Mouse (Mus musculus) liver, embryonic 15.5 days (tissue): ENCODE measurements around the gene Podxl2. TPM values are rescaled to one million over a fixed set of nuclear protein-coding genes. Genes with fewer than 3 reads are reported as not detected.

Experiments used
- ATAC-seq: fragments of 200-750 bp; cut with Nextera tagmentation; 2 replicates; pipeline ENCODE4 v1.8.0; 2017; ENCODE audit warnings: moderate number of reproducible peaks, mild to moderate bottlenecking, moderate library complexity; ENCODE audit not compliant: insufficient read depth
- H3K27ac ChIP-seq: fragments of 300-500 bp; sonication (generic); replicated peaks from 2 replicates; pipeline ENCODE4 v1.5.1; 2015; ENCODE audit warnings: mild to moderate bottlenecking, inconsistent platforms
- H3K27me3 ChIP-seq: fragments of 300-500 bp; sonication (generic); 2 replicates; pipeline ENCODE4 v1.6.1; 2015; ENCODE audit warnings: mild to moderate bottlenecking, inconsistent platforms
- H3K36me3 ChIP-seq: fragments of 300-500 bp; sonication (generic); replicated peaks from 2 replicates; pipeline ENCODE4 v1.6.1; 2015; ENCODE audit warnings: moderate library complexity, mild to moderate bottlenecking, inconsistent platforms
- H3K4me1 ChIP-seq: fragments of 300-500 bp; sonication (generic); replicated peaks from 2 replicates; pipeline ENCODE4 v1.6.1; 2015; ENCODE audit warnings: inconsistent platforms
- H3K4me2 ChIP-seq: fragments of 300-500 bp; sonication (generic); 2 replicates; pipeline ENCODE4 v1.6.1; 2015; ENCODE audit warnings: moderate library complexity, mild to moderate bottlenecking, inconsistent platforms
- H3K4me3 ChIP-seq: fragments of 300-500 bp; sonication (generic); replicated peaks from 2 replicates; pipeline ENCODE4 v1.5.1; 2015; ENCODE audit warnings: mild to moderate bottlenecking, inconsistent platforms
- H3K9ac ChIP-seq: fragments of 300-500 bp; sonication (generic); 2 replicates; pipeline ENCODE4 v1.6.1; 2015; ENCODE audit warnings: moderate library complexity, mild to moderate bottlenecking, inconsistent platforms
- H3K9me3 ChIP-seq: fragments of 300-500 bp; sonication (generic); replicated peaks from 2 replicates; pipeline ENCODE4 v1.6.1; 2016; ENCODE audit warnings: inconsistent platforms
- WGBS: fragments of 180-500 bp; shearing (Covaris S2); methylation state at CpG from one replicate; pipeline ENCODE4 v1.1.7; 2015; ENCODE audit warnings: mixed read lengths; ENCODE audit not compliant: insufficient replicate concordance; 5-methylcytosine and 5-hydroxymethylcytosine counted together
- polyA plus RNA-seq: library from polyadenylated mRNA; unstranded; fragments of >200 nt; fragmentation: Nextera tagmentation; extraction: Ambion mirVana; gene quantifications from 2 replicates; pipeline ENCODE4 v1.2.1, GENCODE M21; 2015

Podxl2 gene
- polyA plus RNA-seq, 1 experiment from 2014 or later = 1.7 TPM

GRCm38 (mm10) chr6:88811880-88812400, 62.9 kb downstream of the Podxl2 start:
- no peak overlapping the region for H3K4me3 ChIP-seq
- H3K27me3 ChIP-seq = no peaks in the 10 kb centered on the region
- no peak overlapping the region for H3K9ac ChIP-seq
- ATAC-seq = no peak
- H3K4me1 ChIP-seq = peaks cover 30% of the 10 kb centered on the region
- H3K27ac ChIP-seq = peak overlapping the region; percentile 43
- H3K4me2 ChIP-seq = no peak overlapping the region
- no peaks in the 10 kb centered on the region for H3K9me3 ChIP-seq
- WGBS = 40% methylated on average over 7 of the region's 7 CpGs
- H3K36me3 ChIP-seq = peaks cover 90% of the 10 kb centered on the region

GRCm38 (mm10) chr6:88811396-88811795, 63.4 kb downstream of the Podxl2 start:
- H3K27ac ChIP-seq = no peak overlapping the region

GRCm38 (mm10) chr6:88810291-88810690, 64.6 kb downstream of the Podxl2 start:
- H3K36me3 ChIP-seq = peaks cover 82% of the 10 kb centered on the region

More at GRCm38 (mm10) chr6:88811396-88811795, 63.4 kb downstream of the Podxl2 start:
- ATAC-seq = no peak
- Histone ChIP-seq H3K36me3 (peaks cover 89% of the 10 kb centered on the region), H3K27me3 (no peaks in the 10 kb centered on the region), H3K4me2 (no peak overlapping the region), H3K4me3 (no peak overlapping the region), H3K4me1 (peaks cover 30% of the 10 kb centered on the region), H3K9me3 (no peaks in the 10 kb centered on the region), H3K9ac (no peak overlapping the region)
- WGBS = 15% methylated on average over 7 of the region's 7 CpGs

GRCm38 (mm10) chr6:88809091-88810037, 65.5 kb downstream of the Podxl2 start:
- ATAC-seq = no peak
- H3K9ac ChIP-seq = no peak overlapping the region
- H3K4me2 ChIP-seq = no peak overlapping the region
- peaks cover 78% of the 10 kb centered on the region for H3K36me3 ChIP-seq
- H3K4me1 ChIP-seq = peaks cover 38% of the 10 kb centered on the region
- H3K4me3 ChIP-seq = no peak overlapping the region
- H3K27ac ChIP-seq = no peak overlapping the region
- 73% methylated on average over 23 of the region's 23 CpGs for WGBS
- H3K27me3 ChIP-seq = no peaks in the 10 kb centered on the region
- no peaks in the 10 kb centered on the region for H3K9me3 ChIP-seq

More at GRCm38 (mm10) chr6:88810291-88810690, 64.6 kb downstream of the Podxl2 start:
- WGBS = 65% methylated on average over 3 of the region's 3 CpGs
- Histone ChIP-seq H3K9me3 (no peaks in the 10 kb centered on the region), H3K4me1 (peaks cover 34% of the 10 kb centered on the region), H3K27ac (no peak overlapping the region), H3K4me2 (no peak overlapping the region), H3K27me3 (no peaks in the 10 kb centered on the region), H3K4me3 (no peak overlapping the region), H3K9ac (no peak overlapping the region)
- no peak for ATAC-seq

- Histone ChIP-seq H3K27me3 (no peaks in the 10 kb centered on the region), H3K27ac (no peak overlapping the region), H3K9me3 (no peaks in the 10 kb centered on the region), H3K4me1 (peaks cover 56% of the 10 kb centered on the region), H3K4me2 (no peak overlapping the region), H3K36me3 (peaks cover 52% of the 10 kb centered on the region), H3K9ac (no peak overlapping the region), H3K4me3 (no peak overlapping the region)
- 80% methylated on average over 17 of the region's 17 CpGs for WGBS
- ATAC-seq = no peak
Observed at GRCm38 (mm10) chr6:88804966-88805577, 69.8 kb downstream of the Podxl2 start.

- 26% methylated on average over 4 of the region's 4 CpGs for WGBS
- no peak overlapping the region for H3K4me3 ChIP-seq
- no peaks in the 10 kb centered on the region for H3K9me3 ChIP-seq
- H3K27ac ChIP-seq = peak overlapping the region; percentile 84
- H3K4me2 ChIP-seq = peak overlapping the region; percentile 51
- ATAC-seq = peak; percentile 80
- peaks cover 55% of the 10 kb centered on the region for H3K4me1 ChIP-seq
- H3K9ac ChIP-seq = no peak overlapping the region
- peaks cover 52% of the 10 kb centered on the region for H3K36me3 ChIP-seq
- H3K27me3 ChIP-seq = no peaks in the 10 kb centered on the region
Observed at GRCm38 (mm10) chr6:88803957-88804695, 70.7 kb downstream of the Podxl2 start.

- peaks cover 53% of the 10 kb centered on the region for H3K4me1 ChIP-seq
- H3K4me3 ChIP-seq = no peak overlapping the region
- ATAC-seq = peak; percentile 70
- peak overlapping the region; percentile 84 for H3K27ac ChIP-seq
- no peaks in the 10 kb centered on the region for H3K9me3 ChIP-seq
- WGBS = 17% methylated on average over 7 of the region's 7 CpGs
- peaks cover 46% of the 10 kb centered on the region for H3K36me3 ChIP-seq
- no peaks in the 10 kb centered on the region for H3K27me3 ChIP-seq
- peak overlapping the region; percentile 51 for H3K4me2 ChIP-seq
- peak overlapping the region; percentile 45; the same call in 1 of the 2 replicates for H3K9ac ChIP-seq
Observed at GRCm38 (mm10) chr6:88803051-88803450, 71.8 kb downstream of the Podxl2 start.

- WGBS = 37% methylated on average over 3 of the region's 3 CpGs
- Histone ChIP-seq H3K4me2 (no peak overlapping the region), H3K27ac (no peak overlapping the region), H3K9ac (no peak overlapping the region), H3K27me3 (no peaks in the 10 kb centered on the region), H3K9me3 (no peaks in the 10 kb centered on the region), H3K36me3 (peaks cover 30% of the 10 kb centered on the region), H3K4me3 (no peak overlapping the region), H3K4me1 (peaks cover 53% of the 10 kb centered on the region)
- no peak for ATAC-seq
Observed at GRCm38 (mm10) chr6:88800735-88801134, 74.1 kb downstream of the Podxl2 start.

GRCm38 (mm10) chr6:88800191-88800590, 74.7 kb downstream of the Podxl2 start:
- H3K27me3 ChIP-seq = no peaks in the 10 kb centered on the region
- 66% methylated on average over 7 of the region's 7 CpGs for WGBS

GRCm38 (mm10) chr6:88794561-88794971, 80.3 kb downstream of the Podxl2 start:
- peaks cover 32% of the 10 kb centered on the region for H3K4me1 ChIP-seq
- H3K4me2 ChIP-seq = no peak overlapping the region
- H3K4me3 ChIP-seq = no peak overlapping the region
- H3K9me3 ChIP-seq = no peaks in the 10 kb centered on the region
- ATAC-seq = no peak
- no peaks in the 10 kb centered on the region; the same call in 1 of the 2 replicates for H3K27me3 ChIP-seq
- 69% methylated on average over 14 of the region's 14 CpGs for WGBS
- H3K36me3 ChIP-seq = peaks cover 9% of the 10 kb centered on the region
- no peak overlapping the region for H3K9ac ChIP-seq
- no peak overlapping the region for H3K27ac ChIP-seq

More at GRCm38 (mm10) chr6:88800191-88800590, 74.7 kb downstream of the Podxl2 start:
- Histone ChIP-seq H3K9me3 (no peaks in the 10 kb centered on the region), H3K27ac (no peak overlapping the region), H3K36me3 (peaks cover 30% of the 10 kb centered on the region), H3K4me3 (no peak overlapping the region), H3K4me1 (peaks cover 51% of the 10 kb centered on the region), H3K9ac (no peak overlapping the region), H3K4me2 (no peak overlapping the region)
- no peak for ATAC-seq
